Mouse (Mus musculus) left cerebral cortex, adult 18-20 months (tissue): ENCODE measurements at regions not wholly inside any gene's neighbourhood (a gene's known extent, or its start where the extent isn't known, plus 50 kb on each side); places are given as distances from the start of the nearest gene placed in this dataset.

Source experiments
- DNase-seq, 2 experiments: peaks; one replicate each; pipeline ENCODE4 v3.0.0; 2021 to 2022; ENCODE audit warnings: low spot score in 2 of 2, mixed read lengths in 1 of 2

DNA sequence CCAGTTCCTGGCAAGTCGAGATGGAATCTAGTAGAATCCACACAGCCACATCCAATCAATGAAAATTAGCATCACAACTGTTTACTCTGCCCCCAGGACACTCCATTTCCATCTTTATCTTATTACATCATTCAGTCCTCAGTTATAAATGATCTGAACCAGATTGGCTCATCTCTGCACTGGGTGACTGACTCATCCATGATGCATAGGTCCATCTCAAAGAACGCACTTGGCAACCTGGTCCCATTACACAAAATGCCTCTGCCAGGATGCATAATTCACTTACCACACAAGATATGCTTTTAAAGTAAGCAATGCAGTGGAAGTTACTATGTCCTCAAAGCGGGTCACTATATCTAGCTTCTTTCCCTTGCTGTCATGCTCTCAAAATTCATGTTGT, 110.0 kb upstream of the Gria1 start:
- no peak for DNase-seq

GRCm38 (mm10) chr11:56925368-56925896, 85.8 kb upstream of the Gria1 start:
- DNase-seq, result no peak

GRCm38 (mm10) chr11:56932766-56933165, 78.4 kb upstream of the Gria1 start:
- no peak for DNase-seq

DNA sequence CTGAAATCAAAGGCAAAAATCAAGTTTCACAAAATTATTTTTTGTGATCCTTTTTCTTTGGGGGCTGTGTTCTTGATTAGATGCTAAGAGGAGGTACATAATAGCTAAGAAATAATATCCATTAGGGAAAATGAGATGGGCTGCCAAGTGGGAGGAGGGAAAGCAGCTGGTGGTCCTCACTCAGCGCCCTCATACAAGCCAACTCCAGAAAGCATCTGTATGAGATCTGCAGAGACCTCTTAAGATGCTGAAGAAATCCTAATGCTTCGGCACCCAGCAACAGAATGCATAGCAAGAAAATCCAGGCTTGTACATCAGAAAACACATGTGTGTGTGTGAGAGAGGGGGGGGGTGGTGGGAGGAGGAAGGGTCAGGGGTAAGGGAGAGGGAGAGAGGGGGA, 58.8 kb upstream of the Gria1 start:
- DNase-seq, result no peak

GRCm38 (mm10) chr11:56957824-56958223, 53.4 kb upstream of the Gria1 start:
- DNase-seq, result no peak
